Mouse (Mus musculus) stomach, postnatal 0 days (tissue): ENCODE measurements at regions not wholly inside any gene's neighbourhood (a gene's known extent, or its start where the extent isn't known, plus 50 kb on each side); places are given as distances from the start of the nearest gene placed in this dataset.

Experiments used
- CTCF ChIP-seq: IDR thresholded peaks from 2 replicates; pipeline ENCODE4 v1.5.1; 2016; ENCODE audit warnings: antibody characterized with exemption, low read depth, mild to moderate bottlenecking, moderate library complexity
- EP300 ChIP-seq: optimal IDR thresholded peaks from 2 replicates; pipeline ENCODE3; 2016; ENCODE audit warnings: antibody characterized with exemption

GRCm38 (mm10) chr9:47444168-47444567, 85.8 kb upstream of the Cadm1 start:
- TF ChIP-seq CTCF, result no peak
- no peak for TF ChIP-seq EP300
